Mouse (Mus musculus): ENCODE measurements around the gene Arsg. TPM values are rescaled to one million over a fixed set of nuclear protein-coding genes. Genes with fewer than 3 reads are reported as not detected.

Arsg gene
- polyA plus RNA-seq, 1 experiment from 2014 or later: 6.1 TPM

DNA sequence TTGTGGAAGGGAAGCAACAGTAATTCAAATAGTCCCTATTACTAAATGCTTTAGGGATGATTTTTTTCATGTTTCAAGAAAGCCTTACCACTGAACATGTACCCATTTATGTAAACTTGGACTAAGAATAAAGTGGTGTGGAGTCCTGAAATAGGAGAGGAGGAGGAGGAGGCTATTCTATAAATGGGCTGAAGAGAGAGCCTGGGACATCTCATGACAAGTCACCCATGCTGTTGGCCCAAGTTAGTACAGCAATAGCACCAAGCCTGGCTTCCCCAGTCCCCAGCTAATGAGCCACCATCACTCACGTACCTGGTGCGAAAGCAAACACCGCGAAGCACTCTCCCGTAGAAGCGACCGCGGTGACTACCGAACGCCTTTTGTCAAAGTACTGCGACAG is 15.0 kb upstream of the Arsg start:
- Histone ChIP-seq H3K4me3 (ENCODE audit: low read length) (no peak overlapping the region), H3K27ac (ENCODE audit: low read depth, low read length) (no peak overlapping the region), H3K4me2 (replicated peaks; ENCODE audit: low read depth, low read length) (no peak overlapping the region), H3K9me3 (ENCODE audit: control insufficient read depth, low read length) (no peaks in the 10 kb centered on the region), H3K9ac (ENCODE audit: low read depth, low read length) (no peak overlapping the region), H3K4me1 (ENCODE audit: control insufficient read depth, insufficient read depth, low read length) (no peaks in the 10 kb centered on the region), H3K27me3 (ENCODE audit: control insufficient read depth, insufficient read depth, low read length) (no peaks in the 10 kb centered on the region), H3K36me3 (ENCODE audit: control insufficient read depth, insufficient read depth, low read length) (peaks cover 34% of the 10 kb centered on the region; the same call in 1 of the 2 replicates)
- ATAC-seq (ENCODE audit: low FRiP score, low TSS enrichment): no peak
- WGBS: 90% methylated on average over 11 of the region's 11 CpGs

- no peak for ATAC-seq (ENCODE audit: low FRiP score, low TSS enrichment)
- no peaks in the 10 kb centered on the region for H3K9me3 ChIP-seq (ENCODE audit: control insufficient read depth, low read length)
Measured at GRCm38 (mm10) chr11:109460586-109460985, 12.6 kb upstream of the Arsg start.

DNA sequence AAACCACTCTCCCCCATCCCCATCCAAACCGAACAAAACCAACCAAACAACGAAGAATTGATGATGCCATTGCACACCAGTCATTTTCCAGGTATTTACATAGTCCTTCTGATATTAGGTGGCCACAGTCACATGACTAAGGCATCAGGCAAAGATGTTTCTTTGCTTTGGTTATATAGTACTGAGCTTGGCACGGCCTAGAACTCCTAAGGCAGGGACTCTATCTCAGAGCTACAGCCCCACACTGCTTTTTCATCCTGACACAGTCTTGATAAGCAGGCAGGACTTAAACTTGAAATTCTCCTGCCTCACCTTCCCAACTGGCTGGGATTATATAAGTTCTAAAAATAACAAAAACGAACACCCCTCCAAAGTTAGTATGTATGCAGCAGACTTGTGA is 8.1 kb upstream of the Arsg start:
- H3K9ac ChIP-seq (ENCODE audit: low read depth, low read length): no peak overlapping the region
- no peak overlapping the region for H3K4me2 ChIP-seq (replicated peaks; ENCODE audit: low read depth, low read length)
- WGBS: 94% methylated on average over 4 of the region's 4 CpGs
- H3K9me3 ChIP-seq (ENCODE audit: control insufficient read depth, low read length): no peaks in the 10 kb centered on the region
- H3K27ac ChIP-seq (ENCODE audit: low read depth, low read length): no peak overlapping the region
- H3K4me1 ChIP-seq (ENCODE audit: control insufficient read depth, insufficient read depth, low read length): no peaks in the 10 kb centered on the region
- no peak for ATAC-seq (ENCODE audit: low FRiP score, low TSS enrichment)
- no peaks in the 10 kb centered on the region for H3K27me3 ChIP-seq (ENCODE audit: control insufficient read depth, insufficient read depth, low read length)
- H3K36me3 ChIP-seq (ENCODE audit: control insufficient read depth, insufficient read depth, low read length): 0 out of 2 replicates have a peak, but pooled peaks cover 9% of the 10 kb centered on the region
- H3K4me3 ChIP-seq (ENCODE audit: low read length): no peak overlapping the region

More at GRCm38 (mm10) chr11:109460586-109460985, 12.6 kb upstream of the Arsg start:
- Histone ChIP-seq H3K4me1 (ENCODE audit: control insufficient read depth, insufficient read depth, low read length) (no peaks in the 10 kb centered on the region), H3K9ac (ENCODE audit: low read depth, low read length) (no peak overlapping the region), H3K27me3 (ENCODE audit: control insufficient read depth, insufficient read depth, low read length) (no peaks in the 10 kb centered on the region), H3K4me2 (replicated peaks; ENCODE audit: low read depth, low read length) (no peak overlapping the region), H3K27ac (ENCODE audit: low read depth, low read length) (no peak overlapping the region), H3K4me3 (ENCODE audit: low read length) (no peak overlapping the region), H3K36me3 (ENCODE audit: control insufficient read depth, insufficient read depth, low read length) (peaks cover 23% of the 10 kb centered on the region; the same call in 1 of the 2 replicates)
- 74% methylated on average over 5 of the region's 5 CpGs for WGBS

- Histone ChIP-seq H3K27ac (ENCODE audit: low read depth, low read length) (no peak overlapping the region), H3K4me2 (replicated peaks; ENCODE audit: low read depth, low read length) (no peak overlapping the region), H3K4me1 (ENCODE audit: control insufficient read depth, insufficient read depth, low read length) (peaks cover 8% of the 10 kb centered on the region; the same call in 1 of the 2 replicates), H3K4me3 (ENCODE audit: low read length) (no peak overlapping the region), H3K36me3 (ENCODE audit: control insufficient read depth, insufficient read depth, low read length) (0 out of 2 replicates have a peak, but pooled peaks cover 8% of the 10 kb centered on the region), H3K9ac (ENCODE audit: low read depth, low read length) (no peak overlapping the region), H3K9me3 (ENCODE audit: control insufficient read depth, low read length) (no peaks in the 10 kb centered on the region), H3K27me3 (ENCODE audit: control insufficient read depth, insufficient read depth, low read length) (no peaks in the 10 kb centered on the region; the same call in 1 of the 2 replicates)
- no peak for ATAC-seq (ENCODE audit: low FRiP score, low TSS enrichment)
- 42% methylated on average over 8 of the region's 8 CpGs for WGBS
Measured at GRCm38 (mm10) chr11:109466987-109467386, 6.2 kb upstream of the Arsg start.

DNA sequence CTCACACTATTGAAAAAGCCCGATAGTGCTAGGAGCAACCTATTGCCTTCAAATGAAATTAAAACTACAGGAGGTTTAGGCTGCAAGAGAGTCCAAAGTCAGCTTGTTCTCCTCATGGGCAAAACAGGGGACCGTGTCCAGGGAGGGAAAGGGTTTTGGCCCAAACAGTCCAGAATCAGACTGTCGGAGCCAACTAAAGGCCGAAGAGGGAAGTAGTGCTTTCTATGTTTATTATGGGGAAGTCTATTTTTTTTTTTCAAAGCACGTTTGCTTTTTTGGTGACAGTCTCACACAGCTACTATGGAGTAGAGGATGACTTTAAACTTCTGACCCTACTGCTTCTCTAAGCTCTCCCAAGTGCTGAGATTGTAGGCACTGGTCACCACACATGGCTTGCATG is 5.0 kb upstream of the Arsg start:
- H3K4me1 ChIP-seq (ENCODE audit: control insufficient read depth, insufficient read depth, low read length): peaks cover 8% of the 10 kb centered on the region; the same call in 1 of the 2 replicates
- H3K27me3 ChIP-seq (ENCODE audit: control insufficient read depth, insufficient read depth, low read length): no peaks in the 10 kb centered on the region; the same call in 1 of the 2 replicates
- no peak overlapping the region for H3K9ac ChIP-seq (ENCODE audit: low read depth, low read length)
- 0 out of 2 replicates have a peak, but pooled peaks cover 3% of the 10 kb centered on the region for H3K36me3 ChIP-seq (ENCODE audit: control insufficient read depth, insufficient read depth, low read length)
- no peak overlapping the region for H3K4me2 ChIP-seq (replicated peaks; ENCODE audit: low read depth, low read length)
- H3K9me3 ChIP-seq (ENCODE audit: control insufficient read depth, low read length): no peaks in the 10 kb centered on the region
- no peak overlapping the region for H3K27ac ChIP-seq (ENCODE audit: low read depth, low read length)
- no peak for ATAC-seq (ENCODE audit: low FRiP score, low TSS enrichment)
- 87% methylated on average over 5 of the region's 5 CpGs for WGBS
- no peak overlapping the region for H3K4me3 ChIP-seq (ENCODE audit: low read length)

- 41% methylated on average over 9 of the region's 9 CpGs for WGBS
- Histone ChIP-seq H3K9ac (ENCODE audit: low read depth, low read length) (no peak overlapping the region), H3K4me3 (ENCODE audit: low read length) (no peak overlapping the region), H3K9me3 (ENCODE audit: control insufficient read depth, low read length) (no peaks in the 10 kb centered on the region), H3K27me3 (ENCODE audit: control insufficient read depth, insufficient read depth, low read length) (no peaks in the 10 kb centered on the region; the same call in 1 of the 2 replicates), H3K4me2 (replicated peaks; ENCODE audit: low read depth, low read length) (peak overlapping the region; percentile 21), H3K4me1 (ENCODE audit: control insufficient read depth, insufficient read depth, low read length) (peaks cover 8% of the 10 kb centered on the region; the same call in 1 of the 2 replicates), H3K27ac (ENCODE audit: low read depth, low read length) (no peak overlapping the region), H3K36me3 (ENCODE audit: control insufficient read depth, insufficient read depth, low read length) (0 out of 2 replicates have a peak, but pooled peaks cover 1% of the 10 kb centered on the region)
- no peak for ATAC-seq (ENCODE audit: low FRiP score, low TSS enrichment)
Measured at GRCm38 (mm10) chr11:109470170-109470569, 3.0 kb upstream of the Arsg start.

DNA sequence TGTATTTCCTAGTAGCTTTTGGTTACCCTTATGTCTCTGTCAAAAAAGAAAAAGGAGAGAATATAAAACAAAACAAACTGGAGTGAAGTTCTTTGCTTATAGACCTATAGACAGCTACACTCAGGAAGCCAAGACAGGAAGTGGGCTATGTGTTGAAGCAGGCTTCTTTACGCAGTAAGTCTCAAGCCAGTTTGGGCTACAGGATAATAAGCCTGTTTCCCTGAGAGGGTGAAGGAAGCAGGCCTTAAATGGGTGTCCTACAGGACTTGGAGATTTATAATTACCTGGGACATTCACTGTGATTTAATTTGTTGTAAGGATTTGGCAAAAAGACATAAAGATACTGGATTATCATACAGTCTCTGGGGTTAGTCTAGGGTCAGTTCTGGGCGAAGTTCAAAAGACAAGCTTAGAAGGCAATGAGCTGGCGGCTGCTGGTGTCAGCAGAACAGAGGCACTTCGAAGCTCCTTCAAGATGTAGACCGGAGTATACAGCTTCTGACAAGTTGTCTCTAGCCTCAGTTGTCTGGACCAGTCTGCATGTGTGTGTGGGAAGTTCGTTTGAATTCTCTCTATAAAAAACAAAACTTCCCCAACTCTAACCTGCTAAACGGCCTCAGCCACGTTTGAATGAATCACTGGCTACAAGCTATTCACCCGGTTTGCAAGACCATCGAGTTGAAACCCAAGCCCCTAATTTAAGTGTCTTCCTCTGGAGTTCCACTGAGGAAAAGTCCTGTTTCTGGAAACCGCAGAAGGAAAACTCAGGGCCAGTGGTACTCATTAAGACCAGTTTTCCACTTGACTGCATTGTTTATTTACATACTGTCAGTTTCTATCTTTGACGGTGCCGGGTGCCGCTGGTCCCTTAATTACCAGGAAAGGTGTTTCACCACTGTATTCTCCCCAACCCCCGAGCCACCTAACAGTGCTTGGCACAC is 2.0 kb upstream of the Arsg start:
- H3K36me3 ChIP-seq (ENCODE audit: control insufficient read depth, insufficient read depth, low read length): no peaks in the 10 kb centered on the region
- no peaks in the 10 kb centered on the region; the same call in none of the 2 replicates for H3K27me3 ChIP-seq (ENCODE audit: control insufficient read depth, insufficient read depth, low read length)
- peak overlapping the region; percentile 80; the same call in 1 of the 2 replicates for H3K9ac ChIP-seq (ENCODE audit: low read depth, low read length)
- 21% methylated on average over 15 of the region's 15 CpGs for WGBS
- H3K4me2 ChIP-seq (replicated peaks; ENCODE audit: low read depth, low read length): peak overlapping the region; percentile 84
- peak overlapping the region; percentile 63 for H3K4me3 ChIP-seq (ENCODE audit: low read length)
- ATAC-seq (ENCODE audit: low FRiP score, low TSS enrichment): no peak
- no peaks in the 10 kb centered on the region for H3K9me3 ChIP-seq (ENCODE audit: control insufficient read depth, low read length)
- peaks cover 8% of the 10 kb centered on the region; the same call in 1 of the 2 replicates for H3K4me1 ChIP-seq (ENCODE audit: control insufficient read depth, insufficient read depth, low read length)
- no peak overlapping the region for H3K27ac ChIP-seq (ENCODE audit: low read depth, low read length)

GRCm38 (mm10) chr11:109472171-109472691 is 943 bp upstream of the Arsg start:
- Histone ChIP-seq H3K4me3 (ENCODE audit: low read length) (peak overlapping the region; percentile 63), H3K9me3 (ENCODE audit: control insufficient read depth, low read length) (no peaks in the 10 kb centered on the region), H3K27me3 (ENCODE audit: control insufficient read depth, insufficient read depth, low read length) (no peaks in the 10 kb centered on the region; the same call in none of the 2 replicates), H3K27ac (ENCODE audit: low read depth, low read length) (peak overlapping the region; percentile 51), H3K36me3 (ENCODE audit: control insufficient read depth, insufficient read depth, low read length) (no peaks in the 10 kb centered on the region), H3K4me2 (replicated peaks; ENCODE audit: low read depth, low read length) (peak overlapping the region; percentile 84), H3K4me1 (ENCODE audit: control insufficient read depth, insufficient read depth, low read length) (peaks cover 8% of the 10 kb centered on the region; the same call in 1 of the 2 replicates), H3K9ac (ENCODE audit: low read depth, low read length) (peak overlapping the region; percentile 80)
- WGBS: under 1% methylated on average over 33 of the region's 33 CpGs
- ATAC-seq (ENCODE audit: low FRiP score, low TSS enrichment): 0 out of 2 replicates have a peak, but pooled peaks have one; percentile 16
